Mouse (Mus musculus): ENCODE measurements around the gene Kcnh4.

- TF ChIP-seq CTCF (IDR thresholded peaks at IDR 0.05; ENCODE audit: insufficient read depth, low read depth, low read length) (no peak), POLR2A (IDR thresholded peaks at IDR 0.05; ENCODE audit: insufficient read depth, low read depth, low read length) (no peak)
These were observed 13.2 kb downstream of the Kcnh4 start for GRCm38 (mm10) chr11:100746546-100746945.
